Mouse (Mus musculus): ENCODE data around the gene Ank. TPM values are rescaled to one million over a fixed set of nuclear protein-coding genes. Genes with fewer than 3 reads are reported as not detected.
A peak's percentile ranks its signal among the peaks of the same experiment; 100 is the strongest.

Ank gene
- polyA plus RNA-seq, 1 experiment from 2014 or later, result 9.3 TPM

DNA sequence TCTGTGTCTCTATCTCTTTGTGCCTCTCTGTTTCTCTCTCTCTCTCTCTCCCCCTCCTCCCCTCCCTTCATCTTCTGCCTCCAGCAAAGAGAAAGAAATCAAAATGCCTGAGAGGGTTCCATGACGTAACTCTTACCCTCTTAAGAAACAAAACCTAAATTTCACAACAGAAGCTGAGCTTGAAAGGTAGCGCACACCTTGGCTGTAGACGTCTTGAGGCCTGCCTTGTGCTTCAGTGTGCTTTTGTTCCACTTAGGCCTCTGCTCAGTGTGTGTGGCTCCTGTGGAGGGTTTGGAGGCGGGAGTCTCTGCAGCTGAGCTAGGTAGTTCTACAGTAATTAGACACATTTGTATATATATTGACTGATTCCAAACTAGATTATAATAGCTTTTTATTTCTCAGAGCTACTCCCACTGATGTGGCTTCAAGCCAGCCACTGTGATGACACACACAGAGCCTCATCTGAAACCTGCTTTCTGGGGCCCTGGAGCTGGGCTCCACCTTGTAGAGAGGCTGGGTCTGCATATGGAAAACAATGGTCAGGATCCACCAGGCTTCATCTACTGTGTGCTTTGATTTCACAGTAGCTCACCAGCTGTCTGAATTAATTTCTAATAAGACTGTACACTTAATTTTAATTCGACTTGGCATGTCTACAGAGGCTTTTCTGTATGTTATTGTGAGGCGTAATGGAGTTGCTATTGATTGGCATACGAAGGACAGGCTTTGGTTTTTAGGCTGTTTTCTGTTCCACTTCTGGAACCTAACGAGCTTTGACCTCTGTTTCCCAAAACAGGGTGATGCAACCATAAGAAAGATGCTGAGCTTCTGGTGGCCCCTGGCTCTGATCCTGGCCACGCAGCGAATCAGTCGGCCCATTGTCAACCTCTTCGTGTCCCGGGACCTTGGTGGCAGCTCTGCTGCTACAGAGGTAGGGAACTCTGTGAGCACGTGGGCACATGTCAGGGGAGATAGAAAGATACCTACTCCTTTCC, 97.9 kb downstream of the Ank start:
- no peak for TF ChIP-seq EP300 (IDR thresholded peaks at IDR 0.05)
- no peak for TF ChIP-seq CTCF (IDR thresholded peaks at IDR 0.05)
- Histone ChIP-seq H3K9me3 (ENCODE audit: low read length) (no peaks in the 10 kb centered on the region), H3K9ac (replicated peaks; ENCODE audit: low read depth) (no peak overlapping the region), H3K4me2 (replicated peaks; ENCODE audit: low read depth, low read length) (no peak overlapping the region), H3K27ac (ENCODE audit: low read length) (no peak overlapping the region), H3K36me3 (ENCODE audit: insufficient read depth, low read length) (no peaks in the 10 kb centered on the region), H3K4me3 (ENCODE audit: low read depth, low read length) (no peak overlapping the region), H3K27me3 (replicated peaks; ENCODE audit: insufficient read depth, low read length) (no peaks in the 10 kb centered on the region), H3K4me1 (ENCODE audit: insufficient read depth, low read depth, low read length) (no peaks in the 10 kb centered on the region)
- WGBS, result 80% methylated on average over 14 of the region's 14 CpGs
- DNase-seq (ENCODE audit: low spot score) (peak; percentile 69), ATAC-seq (peak; percentile 89)

DNA sequence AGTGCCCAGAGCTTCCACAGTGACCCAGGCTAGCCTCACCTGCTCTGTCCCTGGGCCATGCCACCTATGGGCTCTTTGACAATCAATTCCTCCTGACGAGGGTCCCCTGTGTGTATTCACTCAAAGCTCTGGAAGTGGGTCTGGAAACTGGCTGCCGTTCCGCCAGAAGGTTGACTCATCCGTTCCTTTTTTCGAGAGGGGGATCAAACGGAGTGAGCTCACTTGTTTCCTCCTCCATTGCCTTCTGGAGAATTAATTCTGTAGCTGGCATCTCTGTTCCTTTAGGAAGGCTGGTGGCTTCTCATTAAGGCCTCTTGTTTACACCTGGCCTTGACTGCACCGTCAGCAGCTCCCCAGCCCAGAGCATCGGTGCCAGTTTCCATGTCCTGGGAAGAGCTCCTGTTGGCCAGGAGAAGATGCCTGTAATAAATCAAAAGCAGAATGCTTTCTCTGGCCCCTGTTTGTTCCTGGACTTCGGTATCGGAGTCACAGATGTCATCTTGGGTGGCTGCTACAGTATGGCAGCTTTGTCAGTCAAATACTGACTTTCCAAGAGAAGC, 99.2 kb downstream of the Ank start:
- Histone ChIP-seq H3K9ac (replicated peaks; ENCODE audit: low read depth) (no peak overlapping the region), H3K36me3 (ENCODE audit: insufficient read depth, low read length) (no peaks in the 10 kb centered on the region), H3K4me3 (ENCODE audit: low read depth, low read length) (no peak overlapping the region), H3K4me1 (ENCODE audit: insufficient read depth, low read depth, low read length) (no peaks in the 10 kb centered on the region), H3K4me2 (replicated peaks; ENCODE audit: low read depth, low read length) (no peak overlapping the region), H3K27ac (ENCODE audit: low read length) (no peak overlapping the region), H3K9me3 (ENCODE audit: low read length) (no peaks in the 10 kb centered on the region), H3K27me3 (replicated peaks; ENCODE audit: insufficient read depth, low read length) (no peaks in the 10 kb centered on the region)
- ATAC-seq (no peak), DNase-seq (ENCODE audit: low spot score) (no peak)
- WGBS, result 87% methylated on average over 10 of the region's 10 CpGs
- no peak for TF ChIP-seq CTCF (IDR thresholded peaks at IDR 0.05)

DNA sequence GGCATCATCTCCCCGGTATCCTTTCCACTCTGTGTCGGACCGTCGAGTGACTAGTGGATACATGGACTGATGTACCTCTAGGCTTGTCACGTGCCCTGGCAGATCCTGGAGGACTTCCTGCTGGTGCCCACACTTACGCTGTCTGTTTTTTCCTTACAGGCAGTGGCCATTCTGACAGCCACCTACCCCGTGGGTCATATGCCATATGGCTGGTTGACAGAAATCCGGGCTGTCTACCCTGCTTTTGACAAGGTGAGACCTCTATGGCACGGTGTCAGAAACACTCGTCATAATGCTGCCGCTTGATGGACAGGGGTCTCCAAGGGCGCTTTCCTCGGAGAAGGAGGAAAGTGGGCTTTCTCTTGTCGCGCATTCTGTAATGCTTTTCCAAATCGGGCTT, 100.9 kb downstream of the Ank start:
- 86% methylated on average over 16 of the region's 16 CpGs for WGBS
- no peaks in the 10 kb centered on the region for H3K27me3 ChIP-seq (replicated peaks; ENCODE audit: insufficient read depth, low read length)
- no peaks in the 10 kb centered on the region for H3K4me1 ChIP-seq (ENCODE audit: insufficient read depth, low read depth, low read length)
- H3K27ac ChIP-seq (ENCODE audit: low read length), result no peak overlapping the region
- DNase-seq (ENCODE audit: low spot score) (no peak), ATAC-seq (no peak)
- no peak for TF ChIP-seq CTCF (IDR thresholded peaks at IDR 0.05)
- TF ChIP-seq EP300 (IDR thresholded peaks at IDR 0.05), result no peak
- H3K9me3 ChIP-seq (ENCODE audit: low read length), result no peaks in the 10 kb centered on the region
- H3K4me2 ChIP-seq (replicated peaks; ENCODE audit: low read depth, low read length), result no peak overlapping the region
- H3K4me3 ChIP-seq (ENCODE audit: low read depth, low read length), result no peak overlapping the region
- no peak overlapping the region for H3K9ac ChIP-seq (replicated peaks; ENCODE audit: low read depth)
- H3K36me3 ChIP-seq (ENCODE audit: insufficient read depth, low read length), result no peaks in the 10 kb centered on the region

GRCm38 (mm10) chr15:27568371-27568770, 101.9 kb downstream of the Ank start:
- no peaks in the 10 kb centered on the region for H3K9me3 ChIP-seq (ENCODE audit: low read length)
- H3K4me1 ChIP-seq (ENCODE audit: insufficient read depth, low read depth, low read length), result no peaks in the 10 kb centered on the region
- no peaks in the 10 kb centered on the region for H3K36me3 ChIP-seq (ENCODE audit: insufficient read depth, low read length)
- no peak for ATAC-seq
- no peaks in the 10 kb centered on the region for H3K27me3 ChIP-seq (replicated peaks; ENCODE audit: insufficient read depth, low read length)
- H3K27ac ChIP-seq (ENCODE audit: low read length), result no peak overlapping the region
- no peak for TF ChIP-seq EP300 (IDR thresholded peaks at IDR 0.05)
- no peak for TF ChIP-seq CTCF (IDR thresholded peaks at IDR 0.05)
- no peak for DNase-seq (ENCODE audit: low spot score)
- H3K9ac ChIP-seq (replicated peaks; ENCODE audit: low read depth), result no peak overlapping the region
- 94% methylated on average over 6 of the region's 6 CpGs for WGBS
- H3K4me2 ChIP-seq (replicated peaks; ENCODE audit: low read depth, low read length), result no peak overlapping the region
- no peak overlapping the region for H3K4me3 ChIP-seq (ENCODE audit: low read depth, low read length)

DNA sequence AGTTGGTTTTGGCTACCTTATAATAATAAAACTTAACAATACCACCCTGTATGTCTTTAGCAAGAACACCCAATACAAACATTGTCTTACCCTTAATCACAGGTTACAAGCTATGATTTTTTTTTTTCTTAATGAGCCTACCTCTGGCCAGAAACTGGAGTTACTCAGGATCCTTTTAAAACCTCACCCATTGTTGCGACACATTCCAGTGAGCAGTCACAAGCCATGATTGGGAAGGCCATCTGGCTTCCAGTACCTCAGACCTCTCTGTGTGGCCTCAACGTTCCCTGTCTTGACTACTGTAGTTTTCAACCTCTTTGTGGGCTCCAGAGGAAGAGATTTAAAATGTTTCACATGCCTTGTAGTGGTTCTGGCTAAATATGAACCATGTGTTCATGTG, 103.4 kb downstream of the Ank start:
- no peak for ATAC-seq
- Histone ChIP-seq H3K36me3 (ENCODE audit: insufficient read depth, low read length) (no peaks in the 10 kb centered on the region), H3K27ac (ENCODE audit: low read length) (no peak overlapping the region), H3K9me3 (ENCODE audit: low read length) (no peaks in the 10 kb centered on the region), H3K4me1 (ENCODE audit: insufficient read depth, low read depth, low read length) (no peaks in the 10 kb centered on the region), H3K27me3 (replicated peaks; ENCODE audit: insufficient read depth, low read length) (no peaks in the 10 kb centered on the region), H3K9ac (replicated peaks; ENCODE audit: low read depth) (no peak overlapping the region), H3K4me3 (ENCODE audit: low read depth, low read length) (no peak overlapping the region), H3K4me2 (replicated peaks; ENCODE audit: low read depth, low read length) (no peak overlapping the region)
- 64% methylated on average over 2 of the region's 2 CpGs for WGBS
- DNase-seq (ENCODE audit: low spot score), result peak; percentile 29
- TF ChIP-seq CTCF (IDR thresholded peaks at IDR 0.05), result no peak
- no peak for TF ChIP-seq EP300 (IDR thresholded peaks at IDR 0.05)

DNA sequence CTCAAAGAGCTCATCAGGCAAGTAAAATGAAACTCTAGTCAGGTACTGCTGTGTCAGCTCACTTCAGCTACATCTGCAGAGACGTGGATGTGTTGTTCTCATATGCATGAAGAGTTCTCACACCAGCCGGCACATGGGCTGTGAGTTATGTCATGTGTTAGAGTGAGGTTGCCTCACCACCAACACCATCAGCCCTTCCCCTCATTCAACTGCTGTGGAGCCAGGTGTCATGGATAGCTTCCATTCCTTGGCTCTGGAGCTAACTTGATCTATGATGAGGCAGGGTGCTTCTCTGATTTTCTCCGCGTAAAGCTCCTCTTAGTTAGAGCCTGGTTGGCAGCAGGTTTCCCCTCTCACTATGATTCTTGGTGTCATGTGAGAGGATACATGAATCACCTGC, 103.9 kb downstream of the Ank start:
- Histone ChIP-seq H3K4me2 (replicated peaks; ENCODE audit: low read depth, low read length) (no peak overlapping the region), H3K9ac (replicated peaks; ENCODE audit: low read depth) (no peak overlapping the region), H3K9me3 (ENCODE audit: low read length) (no peaks in the 10 kb centered on the region), H3K36me3 (ENCODE audit: insufficient read depth, low read length) (no peaks in the 10 kb centered on the region), H3K4me1 (ENCODE audit: insufficient read depth, low read depth, low read length) (no peaks in the 10 kb centered on the region), H3K27me3 (replicated peaks; ENCODE audit: insufficient read depth, low read length) (no peaks in the 10 kb centered on the region), H3K27ac (ENCODE audit: low read length) (no peak overlapping the region), H3K4me3 (ENCODE audit: low read depth, low read length) (no peak overlapping the region)
- WGBS, result 81% methylated on average over 4 of the region's 4 CpGs
- DNase-seq (ENCODE audit: low spot score) (no peak), ATAC-seq (no peak)
- TF ChIP-seq EP300 (IDR thresholded peaks at IDR 0.05) (no peak), CTCF (IDR thresholded peaks at IDR 0.05) (no peak)
